Mouse (Mus musculus): ENCODE measurements around the gene Gm10477. TPM values are rescaled to one million over a fixed set of nuclear protein-coding genes. Genes with fewer than 3 reads are reported as not detected.
A peak's percentile ranks its signal among the peaks of the same experiment; 100 is the strongest.
"Not testable (repeated sequence)": the region's sequence is repeated elsewhere in the genome, so short reads cannot be mapped to it uniquely, and the experiment has no call there.

The Gm10477 gene
- polyA plus RNA-seq (2015; fragmentation: Nextera tagmentation; extraction: Ambion mirVana): not detected in 2 replicates

- not testable (repeated sequence) for H3K36me3 ChIP-seq (ENCODE audit: insufficient read depth, low read length); H3K4me1 ChIP-seq (ENCODE audit: insufficient read depth, low read depth, low read length); DNase-seq (ENCODE audit: low spot score); H3K4me2 ChIP-seq (replicated peaks; ENCODE audit: low read depth, low read length); ATAC-seq; H3K4me3 ChIP-seq (ENCODE audit: low read depth, low read length); H3K9ac ChIP-seq (replicated peaks; ENCODE audit: low read depth); H3K27ac ChIP-seq (ENCODE audit: low read length); H3K9me3 ChIP-seq (ENCODE audit: low read length); H3K27me3 ChIP-seq (replicated peaks; ENCODE audit: insufficient read depth, low read length)
- 68% methylated on average over 6 of the region's 6 CpGs for WGBS
Measured at GRCm38 (mm10) chrX:56524442-56524841, at the start of gene Gm10477. Gm10477 (plus strand) TSS chrX:56524742.

GRCm38 (mm10) chrX:56477553-56477952, 47.0 kb upstream of the Gm10477 start:
- Histone ChIP-seq H3K36me3 (ENCODE audit: insufficient read depth, low read length) (no peaks in the 10 kb centered on the region), H3K4me3 (ENCODE audit: low read depth, low read length) (no peak overlapping the region), H3K4me1 (ENCODE audit: insufficient read depth, low read depth, low read length) (no peaks in the 10 kb centered on the region), H3K4me2 (replicated peaks; ENCODE audit: low read depth, low read length) (no peak overlapping the region), H3K27me3 (replicated peaks; ENCODE audit: insufficient read depth, low read length) (no peaks in the 10 kb centered on the region), H3K27ac (ENCODE audit: low read length) (no peak overlapping the region), H3K9ac (replicated peaks; ENCODE audit: low read depth) (no peak overlapping the region), H3K9me3 (ENCODE audit: low read length) (no peaks in the 10 kb centered on the region)
- TF ChIP-seq EP300 (IDR thresholded peaks at IDR 0.05) (peak; percentile 40; the same call in 1 of the 2 replicates), CTCF (IDR thresholded peaks at IDR 0.05) (no peak)
- WGBS: 64% methylated on average over 3 of the region's 3 CpGs
- ATAC-seq (peak; percentile 86), DNase-seq (ENCODE audit: low spot score) (peak; percentile 66)

- Histone ChIP-seq H3K27me3 (replicated peaks; ENCODE audit: insufficient read depth, low read length) (no peaks in the 10 kb centered on the region), H3K27ac (ENCODE audit: low read length) (no peak overlapping the region), H3K4me3 (ENCODE audit: low read depth, low read length) (no peak overlapping the region), H3K9ac (replicated peaks; ENCODE audit: low read depth) (no peak overlapping the region), H3K36me3 (ENCODE audit: insufficient read depth, low read length) (no peaks in the 10 kb centered on the region), H3K4me2 (replicated peaks; ENCODE audit: low read depth, low read length) (no peak overlapping the region), H3K9me3 (ENCODE audit: low read length) (no peaks in the 10 kb centered on the region), H3K4me1 (ENCODE audit: insufficient read depth, low read depth, low read length) (no peaks in the 10 kb centered on the region)
- DNase-seq (ENCODE audit: low spot score): peak; percentile 41
- WGBS: 57% methylated on average over 3 of the region's 3 CpGs
- TF ChIP-seq EP300 (IDR thresholded peaks at IDR 0.05) (no peak), CTCF (IDR thresholded peaks at IDR 0.05) (no peak)
- peak; percentile 38; the same call in 1 of the 2 replicates for ATAC-seq
Measured at GRCm38 (mm10) chrX:56481906-56482305, 42.6 kb upstream of the Gm10477 start.

GRCm38 (mm10) chrX:56489758-56490157, 34.8 kb upstream of the Gm10477 start:
- no peak overlapping the region for H3K9ac ChIP-seq (replicated peaks; ENCODE audit: low read depth)
- WGBS: 24% methylated on average over 1 of the region's 1 CpGs
- no peak overlapping the region for H3K4me3 ChIP-seq (ENCODE audit: low read depth, low read length)
- H3K4me1 ChIP-seq (ENCODE audit: insufficient read depth, low read depth, low read length): no peaks in the 10 kb centered on the region
- DNase-seq (ENCODE audit: low spot score) (peak; percentile 53), ATAC-seq (no peak)
- H3K27ac ChIP-seq (ENCODE audit: low read length): no peak overlapping the region
- no peaks in the 10 kb centered on the region for H3K36me3 ChIP-seq (ENCODE audit: insufficient read depth, low read length)
- TF ChIP-seq CTCF (IDR thresholded peaks at IDR 0.05) (peak; percentile 83), EP300 (IDR thresholded peaks at IDR 0.05) (no peak)
- no peaks in the 10 kb centered on the region for H3K9me3 ChIP-seq (ENCODE audit: low read length)
- no peaks in the 10 kb centered on the region for H3K27me3 ChIP-seq (replicated peaks; ENCODE audit: insufficient read depth, low read length)
- H3K4me2 ChIP-seq (replicated peaks; ENCODE audit: low read depth, low read length): no peak overlapping the region

GRCm38 (mm10) chrX:56497241-56497640, 27.3 kb upstream of the Gm10477 start:
- 79% methylated on average over 7 of the region's 7 CpGs for WGBS
- 0 out of 2 replicates have a peak, but pooled peaks cover under 1% of the 10 kb centered on the region for H3K36me3 ChIP-seq (ENCODE audit: insufficient read depth, low read length)
- DNase-seq (ENCODE audit: low spot score) (no peak), ATAC-seq (no peak)
- TF ChIP-seq EP300 (IDR thresholded peaks at IDR 0.05) (no peak), CTCF (IDR thresholded peaks at IDR 0.05) (no peak)
- H3K4me2 ChIP-seq (replicated peaks; ENCODE audit: low read depth, low read length): no peak overlapping the region
- H3K9ac ChIP-seq (replicated peaks; ENCODE audit: low read depth): no peak overlapping the region
- H3K9me3 ChIP-seq (ENCODE audit: low read length): no peaks in the 10 kb centered on the region
- H3K27ac ChIP-seq (ENCODE audit: low read length): no peak overlapping the region
- H3K4me3 ChIP-seq (ENCODE audit: low read depth, low read length): no peak overlapping the region
- H3K4me1 ChIP-seq (ENCODE audit: insufficient read depth, low read depth, low read length): no peaks in the 10 kb centered on the region
- no peaks in the 10 kb centered on the region for H3K27me3 ChIP-seq (replicated peaks; ENCODE audit: insufficient read depth, low read length)

- Histone ChIP-seq H3K4me3 (ENCODE audit: low read depth, low read length) (no peak overlapping the region), H3K9me3 (ENCODE audit: low read length) (no peaks in the 10 kb centered on the region), H3K4me1 (ENCODE audit: insufficient read depth, low read depth, low read length) (no peaks in the 10 kb centered on the region), H3K4me2 (replicated peaks; ENCODE audit: low read depth, low read length) (no peak overlapping the region), H3K36me3 (ENCODE audit: insufficient read depth, low read length) (no peaks in the 10 kb centered on the region), H3K27ac (ENCODE audit: low read length) (no peak overlapping the region), H3K27me3 (replicated peaks; ENCODE audit: insufficient read depth, low read length) (no peaks in the 10 kb centered on the region), H3K9ac (replicated peaks; ENCODE audit: low read depth) (no peak overlapping the region)
- peak; percentile 68 for TF ChIP-seq CTCF (IDR thresholded peaks at IDR 0.05)
- TF ChIP-seq EP300 (IDR thresholded peaks at IDR 0.05): no peak
- ATAC-seq: no peak
- peak; percentile 55 for DNase-seq (ENCODE audit: low spot score)
- 4% methylated on average over 3 of the region's 3 CpGs for WGBS
Measured at GRCm38 (mm10) chrX:56531266-56531665, 6.7 kb downstream of the Gm10477 start.

GRCm38 (mm10) chrX:56537162-56537561, 12.6 kb downstream of the Gm10477 start:
- no peak; the same call in 1 of the 2 replicates for ATAC-seq

More at GRCm38 (mm10) chrX:56537162-56537561, 12.6 kb downstream of the Gm10477 start:
- Histone ChIP-seq H3K27me3 (replicated peaks; ENCODE audit: insufficient read depth, low read length) (no peaks in the 10 kb centered on the region), H3K9ac (replicated peaks; ENCODE audit: low read depth) (no peak overlapping the region), H3K36me3 (ENCODE audit: insufficient read depth, low read length) (no peaks in the 10 kb centered on the region), H3K4me3 (ENCODE audit: low read depth, low read length) (no peak overlapping the region), H3K4me1 (ENCODE audit: insufficient read depth, low read depth, low read length) (no peaks in the 10 kb centered on the region), H3K9me3 (ENCODE audit: low read length) (no peaks in the 10 kb centered on the region), H3K27ac (ENCODE audit: low read length) (no peak overlapping the region), H3K4me2 (replicated peaks; ENCODE audit: low read depth, low read length) (no peak overlapping the region)
- TF ChIP-seq EP300 (IDR thresholded peaks at IDR 0.05) (no peak), CTCF (IDR thresholded peaks at IDR 0.05) (peak; percentile 68)
- 46% methylated on average over 4 of the region's 4 CpGs for WGBS
- peak; percentile 49 for DNase-seq (ENCODE audit: low spot score)
